Mouse (Mus musculus) cerebral cortex, adult 2 months (tissue): ENCODE measurements around the gene Abcc6.

Experiments
- WGBS: fragments of 180-500 bp; shearing (Covaris S2); methylation state at CpG from one replicate; pipeline ENCODE4 v1.1.7; 2018; 5-methylcytosine and 5-hydroxymethylcytosine counted together

Abcc6 gene

GRCm38 (mm10) chr7:46028681-46029080, 1.4 kb downstream of the Abcc6 start:
- WGBS: 89% methylated on average over 10 of the region's 10 CpGs

- WGBS: 87% methylated on average over 9 of the region's 9 CpGs
These were observed 4.7 kb downstream of the Abcc6 start for GRCm38 (mm10) chr7:46025436-46025835.

DNA sequence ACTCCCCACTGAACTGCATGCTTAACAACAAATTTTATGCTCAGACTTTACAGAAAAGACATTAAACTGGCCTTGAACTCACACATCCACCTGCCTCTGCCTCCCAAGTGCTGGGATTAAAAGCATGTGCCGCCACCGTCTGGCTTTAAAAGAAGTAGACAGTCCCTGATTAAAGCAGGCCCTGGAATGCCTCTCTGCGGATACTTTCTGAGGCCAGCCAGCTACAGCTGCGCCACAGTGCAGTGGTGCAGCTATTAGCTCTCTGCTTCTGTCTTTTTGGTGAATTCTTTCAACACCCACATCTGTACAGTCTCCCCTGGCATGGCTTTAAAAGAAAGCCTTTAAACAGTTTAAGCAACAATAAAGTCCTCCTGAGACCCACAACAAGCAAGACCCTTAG, 8.2 kb downstream of the Abcc6 start:
- 47% methylated on average over 4 of the region's 4 CpGs for WGBS

GRCm38 (mm10) chr7:46019594-46019993, 10.5 kb downstream of the Abcc6 start:
- 32% methylated on average over 3 of the region's 3 CpGs for WGBS

DNA sequence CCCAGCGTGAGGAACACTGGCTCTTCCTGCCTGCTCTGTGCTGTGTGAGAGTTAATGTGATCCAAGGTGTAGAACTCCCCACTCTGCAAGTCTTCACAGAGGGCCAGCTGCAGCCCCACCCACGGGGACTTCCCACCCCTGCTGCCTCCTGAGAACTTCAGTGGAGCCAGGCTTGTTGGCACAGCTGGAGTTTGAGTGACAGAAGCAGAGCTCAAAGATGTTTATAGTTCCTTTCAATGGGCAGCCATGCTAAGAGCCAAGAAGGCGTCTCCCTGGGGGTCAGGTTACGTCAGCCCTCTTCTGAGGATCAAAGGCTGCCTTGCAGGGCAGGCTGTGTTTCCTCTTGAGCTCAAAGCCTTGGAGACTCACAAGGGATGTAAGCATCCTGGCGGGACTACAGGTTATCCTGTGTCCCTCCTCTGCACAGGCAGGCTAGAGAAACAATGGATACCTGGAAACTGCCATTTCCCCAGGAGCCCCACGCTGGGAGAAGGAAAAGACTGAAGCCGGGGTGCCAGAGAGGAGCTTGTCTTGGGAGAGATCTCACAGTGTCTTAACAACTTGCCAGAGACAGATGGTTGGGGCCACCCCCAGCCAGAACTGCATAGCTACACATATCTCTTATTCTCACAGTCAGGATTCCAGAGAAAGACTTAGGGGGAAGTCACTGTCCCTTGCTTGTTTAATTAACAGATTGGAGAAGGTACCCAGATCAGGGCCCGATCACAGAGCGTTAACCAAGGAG, 16.7 kb downstream of the Abcc6 start:
- 25% methylated on average over 9 of the region's 9 CpGs for WGBS

DNA sequence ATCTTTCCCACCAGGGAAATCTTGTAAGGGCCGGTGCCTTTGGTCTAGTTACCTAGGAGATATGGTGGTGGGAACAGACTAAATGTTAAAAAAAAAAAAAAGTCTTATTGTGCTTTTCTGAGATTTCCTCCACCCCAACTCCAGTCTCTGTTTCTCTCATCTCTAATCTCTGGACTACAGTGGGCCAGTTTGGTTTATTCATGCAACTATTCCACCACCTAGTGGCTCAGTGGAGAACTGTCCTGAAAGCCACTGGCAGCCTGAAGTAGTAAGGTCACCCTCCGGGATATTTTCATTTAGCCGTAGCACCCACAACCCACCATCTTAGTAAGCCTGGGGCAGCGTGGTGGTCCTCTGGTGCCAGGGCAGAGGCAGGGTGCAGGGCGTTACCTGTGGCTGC, 20.5 kb downstream of the Abcc6 start:
- 7% methylated on average over 5 of the region's 5 CpGs for WGBS

- WGBS: 67% methylated on average over 4 of the region's 4 CpGs
These were observed 27.4 kb downstream of the Abcc6 start for GRCm38 (mm10) chr7:46002748-46003147.

DNA sequence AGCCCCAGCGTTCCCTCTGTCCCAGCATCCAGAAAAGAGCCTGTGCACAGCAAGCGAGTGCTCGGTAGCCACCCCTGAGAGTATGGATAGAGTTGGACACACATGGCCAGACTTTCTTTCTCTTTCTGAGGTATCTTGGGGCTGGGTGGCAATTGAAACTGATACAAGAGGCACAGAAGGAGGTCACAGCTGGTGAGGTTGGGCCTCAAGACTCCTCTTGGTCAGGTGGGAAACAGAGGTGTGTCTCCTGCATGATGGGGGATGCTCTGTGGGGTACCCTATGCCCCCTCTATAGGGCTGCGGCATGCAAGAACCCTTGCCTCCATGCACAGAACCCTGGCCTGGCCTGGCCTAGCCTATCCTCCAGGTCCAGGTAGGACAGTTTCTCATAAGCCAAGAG, 29.5 kb downstream of the Abcc6 start:
- 94% methylated on average over 4 of the region's 4 CpGs for WGBS

- 90% methylated on average over 8 of the region's 8 CpGs for WGBS
These were observed 37.6 kb downstream of the Abcc6 start for GRCm38 (mm10) chr7:45992470-45992869.

- WGBS: 94% methylated on average over 1 of the region's 1 CpGs
These were observed 41.8 kb downstream of the Abcc6 start for GRCm38 (mm10) chr7:45988344-45988743.

DNA sequence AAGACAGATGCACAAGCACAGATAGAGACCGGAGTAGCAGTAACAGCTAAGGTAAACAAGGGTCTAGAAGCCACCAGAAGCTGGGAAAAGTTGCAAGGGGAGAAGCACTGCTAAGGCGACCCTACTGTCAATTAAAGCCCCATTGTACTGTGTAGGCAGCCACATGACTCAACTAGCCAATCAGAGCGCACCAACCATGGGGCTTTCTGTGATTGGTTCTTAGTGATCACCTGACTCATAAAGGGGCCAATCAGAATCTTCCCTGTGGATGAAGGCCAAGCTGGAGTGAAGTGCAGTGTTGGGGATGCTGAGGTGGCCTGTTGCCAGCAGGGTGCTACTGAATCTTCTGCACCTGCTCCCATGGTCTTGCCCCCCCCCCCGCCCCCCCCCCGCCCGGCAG, 43.2 kb downstream of the Abcc6 start:
- 72% methylated on average over 6 of the region's 6 CpGs for WGBS

- 81% methylated on average over 5 of the region's 5 CpGs for WGBS
These were observed 48.5 kb downstream of the Abcc6 start for GRCm38 (mm10) chr7:45981612-45982011.

- 83% methylated on average over 6 of the region's 6 CpGs for WGBS
These were observed 55.6 kb downstream of the Abcc6 start for GRCm38 (mm10) chr7:45974512-45974911.

GRCm38 (mm10) chr7:45974103-45974502, 56.0 kb downstream of the Abcc6 start:
- WGBS: 81% methylated on average over 6 of the region's 6 CpGs

- WGBS: 57% methylated on average over 6 of the region's 6 CpGs
These were observed 56.8 kb downstream of the Abcc6 start for GRCm38 (mm10) chr7:45973271-45973687.

DNA sequence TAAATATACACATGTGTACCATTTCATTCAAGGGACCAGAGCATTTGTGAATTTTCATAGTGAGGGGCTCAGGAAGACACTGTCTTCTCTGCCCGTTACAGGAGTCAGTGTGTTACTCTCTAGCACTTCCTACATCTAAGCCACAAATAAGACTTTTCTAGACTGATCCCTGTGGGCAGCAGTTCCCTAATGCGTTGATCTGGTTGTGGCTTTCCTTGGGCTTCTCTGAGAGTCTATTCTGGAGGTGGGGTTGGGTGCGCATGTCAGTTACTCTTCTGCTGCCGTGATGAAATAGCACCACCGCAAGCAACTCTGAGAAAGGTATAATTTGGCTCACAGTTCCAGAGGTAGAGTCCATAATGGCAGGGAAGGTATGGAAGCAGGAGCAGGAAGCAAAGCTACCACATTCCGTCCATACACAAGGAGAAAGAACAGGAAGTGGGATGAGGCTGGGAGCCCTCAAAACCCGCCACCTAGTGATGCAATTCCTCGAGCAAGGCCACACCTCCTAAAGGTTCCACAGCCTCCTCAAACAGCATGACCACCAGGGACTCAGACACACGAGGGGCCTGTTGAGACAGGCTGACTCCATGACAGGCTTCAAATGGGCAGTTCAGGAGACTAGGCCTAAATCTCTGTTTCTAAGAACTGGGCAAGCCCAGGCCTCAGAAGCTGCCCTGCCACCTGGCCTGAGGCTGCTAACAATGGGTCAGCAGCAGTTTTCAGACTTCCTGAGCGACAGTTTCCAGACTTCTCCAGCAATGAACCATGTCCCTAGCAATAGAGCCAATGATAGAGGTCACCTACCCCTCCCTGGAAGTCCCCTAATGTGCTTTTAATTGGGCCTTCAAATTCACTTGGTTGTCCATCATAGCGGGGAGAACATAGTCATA, 58.0 kb downstream of the Abcc6 start:
- WGBS: 84% methylated on average over 11 of the region's 11 CpGs

GRCm38 (mm10) chr7:45956611-45957010, 73.5 kb downstream of the Abcc6 start:
- 46% methylated on average over 4 of the region's 4 CpGs for WGBS

- 42% methylated on average over 4 of the region's 4 CpGs for WGBS
These were observed 81.0 kb downstream of the Abcc6 start for GRCm38 (mm10) chr7:45949061-45949460.

GRCm38 (mm10) chr7:45943280-45943679, 86.8 kb downstream of the Abcc6 start:
- WGBS: 58% methylated on average over 1 of the region's 1 CpGs

GRCm38 (mm10) chr7:45941986-45942385, 88.1 kb downstream of the Abcc6 start:
- WGBS: 92% methylated on average over 9 of the region's 9 CpGs

GRCm38 (mm10) chr7:45939836-45940235, 90.3 kb downstream of the Abcc6 start:
- 55% methylated on average over 2 of the region's 2 CpGs for WGBS

DNA sequence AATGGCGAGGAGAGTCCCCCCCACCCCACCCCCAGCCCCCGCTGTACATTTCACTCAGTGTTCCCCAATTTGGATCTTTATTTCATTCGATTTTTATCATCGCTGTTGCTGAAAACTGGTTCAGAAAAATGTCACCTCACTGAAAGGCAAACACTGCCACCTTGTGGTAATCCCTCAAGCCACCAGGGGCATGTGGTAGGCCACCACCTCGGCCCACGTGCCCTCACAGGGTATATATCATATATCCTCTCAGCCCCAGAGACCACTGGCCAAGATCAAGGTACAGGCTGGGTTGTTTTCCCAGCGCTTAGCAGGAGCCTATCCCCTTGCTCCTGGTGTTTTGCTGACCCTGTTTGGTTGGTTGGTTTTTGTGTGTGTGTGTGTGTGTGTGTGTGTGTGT, 95.0 kb downstream of the Abcc6 start:
- WGBS: 15% methylated on average over 7 of the region's 7 CpGs

DNA sequence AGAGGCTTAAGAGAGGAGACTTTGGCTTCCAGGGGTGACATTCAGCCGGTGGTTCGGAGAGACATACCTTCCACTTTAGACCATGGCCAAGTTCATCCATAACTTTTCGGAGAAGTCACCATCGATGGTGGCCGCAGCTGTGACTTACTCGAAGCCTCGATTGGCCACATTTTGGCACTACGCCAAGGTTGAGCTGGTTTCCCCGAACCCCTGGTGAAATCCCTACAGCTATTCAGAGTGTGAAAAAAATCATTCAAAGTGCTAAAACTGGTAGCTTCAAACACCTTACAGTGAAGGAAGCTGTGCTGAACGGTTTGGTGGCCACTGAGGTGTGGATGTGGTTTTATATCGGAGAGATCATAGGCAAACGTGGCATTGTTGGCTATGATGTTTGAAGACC, 96.3 kb downstream of the Abcc6 start:
- 88% methylated on average over 12 of the region's 12 CpGs for WGBS
